Mouse (Mus musculus): ENCODE measurements around the gene Pik3r1.

Pik3r1 gene
- long read RNA-seq, experiment 1, full-length matches to known transcripts, result 3 of 13 reads
- long read RNA-seq, experiment 1, partial matches to known transcripts, result 4 of 13 reads
- long read RNA-seq, experiment 1, other reads (novel, unspliced or antisense), result 6 of 13 reads
- long read RNA-seq, experiment 2, full-length matches to known transcripts, result 6 of 27 reads
- long read RNA-seq, experiment 2, partial matches to known transcripts, result 13 of 27 reads
- long read RNA-seq, experiment 2, other reads (novel, unspliced or antisense), result 8 of 27 reads

DNA sequence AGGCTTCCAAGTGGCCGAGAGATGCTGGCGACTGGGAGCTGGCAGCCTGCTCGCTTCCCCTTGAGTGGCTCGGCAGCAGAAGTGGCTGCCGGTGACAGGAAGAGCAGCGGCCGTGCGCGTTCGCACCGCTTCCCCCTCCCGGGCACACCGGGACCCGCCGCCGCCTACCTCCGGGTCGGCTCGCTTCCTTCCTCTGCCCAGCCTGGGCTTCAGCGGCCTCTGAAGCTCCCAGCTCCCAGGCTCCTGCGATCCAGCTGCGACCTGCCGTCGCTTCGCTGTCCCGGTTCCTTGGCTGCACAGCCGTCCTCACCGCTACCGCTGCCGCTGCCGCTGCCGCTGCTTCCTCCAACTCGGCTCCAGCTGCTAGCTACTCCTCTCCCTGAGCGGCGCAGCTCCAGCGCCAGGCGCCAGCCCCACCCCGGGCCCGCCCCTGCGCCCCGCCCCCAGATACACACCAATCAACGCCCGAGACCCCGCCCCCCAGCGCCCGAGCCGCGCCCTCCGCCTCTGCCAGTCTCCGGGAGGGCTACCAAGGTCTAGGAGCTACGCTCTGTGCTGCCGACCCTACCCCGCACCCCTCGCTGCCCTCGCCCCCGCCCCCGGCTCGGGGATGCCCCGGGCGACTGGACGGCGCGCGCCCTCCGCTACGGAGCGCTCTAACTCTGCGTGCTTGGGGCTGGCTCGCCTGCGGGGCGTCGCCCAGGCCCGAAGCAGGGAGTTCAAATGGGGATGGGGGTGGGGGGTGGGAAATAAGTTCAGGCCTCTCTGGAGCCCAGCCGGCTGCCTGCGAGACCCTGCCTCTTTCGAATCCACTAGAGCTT lies at the start of gene Pik3r1:
Pik3r1 (minus strand) TSS at position 409 of the 821 bp plus-strand sequence.
- intact Hi-C loops (cut with DNase I), result loop anchor here (10.0 kb wide), 1 partner anchor 287 kb away; no protein-coding TSS in a partner anchor

DNA sequence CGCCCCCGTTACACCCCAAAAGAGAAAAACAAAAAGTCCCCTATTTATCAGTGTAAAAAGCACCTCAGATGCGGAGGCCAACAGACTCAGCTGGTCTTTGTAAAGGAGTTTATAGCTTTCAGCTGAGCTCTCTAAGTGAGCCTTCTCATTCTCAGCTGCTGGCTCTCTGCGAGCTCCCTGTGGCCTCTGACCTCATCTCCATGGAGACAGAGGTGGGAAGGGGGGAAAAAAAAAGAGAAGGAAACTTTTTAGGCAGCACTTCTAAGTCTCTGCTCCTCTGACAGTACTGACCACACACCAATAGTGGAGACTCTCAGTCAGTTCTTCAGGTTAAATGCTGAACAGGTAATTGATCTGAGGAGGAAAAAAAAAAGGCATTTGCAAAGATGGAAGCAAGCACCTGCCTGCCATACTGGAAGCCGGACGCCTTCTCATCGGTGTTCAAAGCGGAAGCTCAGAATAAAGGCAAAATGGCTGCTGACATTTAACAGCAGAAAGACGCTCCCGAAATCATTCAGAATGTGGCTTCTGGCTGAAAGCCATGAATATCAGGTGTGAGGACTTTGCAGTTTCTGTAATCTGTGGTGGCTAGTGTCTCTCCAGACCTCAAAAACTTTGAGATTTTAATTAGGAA lies 45.4 kb upstream of the Pik3r1 start:
- intact Hi-C loops (cut with DNase I), result no loop called here

DNA sequence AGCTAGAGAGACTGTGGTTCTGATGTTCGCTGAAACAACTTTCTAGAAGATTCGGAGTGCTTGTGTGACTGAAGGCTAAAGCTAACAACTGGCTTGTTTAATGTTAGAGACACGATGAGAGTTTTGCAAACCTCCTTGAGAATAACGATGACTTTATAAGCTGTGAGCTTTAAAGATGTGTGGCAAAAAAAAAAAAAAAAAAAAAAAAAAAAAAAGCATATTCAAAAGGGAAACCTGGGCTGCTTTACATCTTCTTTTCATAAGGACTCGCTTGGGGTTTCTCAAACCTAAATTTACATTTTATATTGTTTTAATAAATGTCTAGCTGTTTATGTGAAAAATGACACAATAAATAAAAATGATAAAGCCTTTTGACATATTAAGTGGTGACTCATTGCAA lies 44.3 kb upstream of the Pik3r1 start:
- intact Hi-C loops (cut with DNase I), result no loop called here

DNA sequence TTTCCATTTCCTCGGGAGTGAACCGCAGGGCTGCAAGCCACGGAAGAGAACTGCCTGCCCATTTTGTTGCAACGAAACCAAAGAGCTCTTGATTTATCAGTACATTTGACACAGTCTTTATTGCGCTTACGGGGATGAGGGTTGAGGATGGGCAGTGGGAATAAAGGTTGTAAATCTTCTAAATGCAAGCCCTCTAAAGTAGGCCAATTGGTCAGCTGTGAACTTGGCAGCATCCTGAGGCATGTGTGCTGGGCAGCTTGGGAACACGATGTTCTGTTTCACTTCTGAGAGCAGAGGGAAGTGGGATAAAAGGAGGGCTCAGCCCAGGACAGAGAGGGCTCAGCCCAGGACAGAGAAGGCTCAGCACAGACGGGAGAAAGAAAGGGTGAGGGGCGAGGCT lies 43.9 kb upstream of the Pik3r1 start:
- intact Hi-C loops (cut with DNase I), result no loop called here

DNA sequence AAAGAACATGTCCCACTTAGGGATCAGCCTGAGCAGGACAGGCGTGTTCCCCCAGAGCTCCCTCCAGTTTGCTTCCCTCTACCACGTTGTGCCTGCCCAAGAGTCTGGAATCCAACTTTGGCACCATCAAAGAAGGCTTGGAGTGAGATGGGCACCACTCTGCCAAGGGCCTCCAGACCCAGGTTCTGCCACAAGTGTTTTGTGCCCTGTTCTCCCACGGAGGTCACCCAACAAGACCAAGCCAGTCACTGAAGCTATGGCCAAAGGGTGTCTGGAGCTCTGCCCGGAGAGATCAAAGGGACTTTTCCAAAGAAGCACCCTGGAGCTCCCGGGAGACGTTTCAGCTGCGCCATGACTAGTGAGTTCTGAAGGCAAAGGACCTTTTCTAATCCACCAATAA lies 42.6 kb upstream of the Pik3r1 start:
- intact Hi-C loops (cut with DNase I), result no loop called here

DNA sequence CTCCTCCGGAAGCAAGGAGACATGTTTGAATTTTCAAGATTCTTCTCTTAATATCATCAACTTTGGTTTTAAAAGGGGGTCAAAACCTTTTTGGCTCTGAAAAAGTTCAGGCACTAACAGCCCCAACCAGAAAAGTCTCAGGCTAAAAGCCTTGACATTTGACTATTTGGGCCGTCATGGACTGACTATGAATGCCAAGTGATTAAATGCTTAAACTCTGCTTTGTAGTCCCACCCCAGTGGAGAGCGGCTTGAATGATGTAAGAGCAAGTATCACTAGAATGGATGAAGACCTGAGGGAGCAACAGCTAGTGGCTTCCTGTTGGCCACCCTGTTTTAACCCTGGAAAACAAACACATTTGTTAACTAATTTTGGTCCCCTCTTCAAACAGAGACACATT lies 41.8 kb upstream of the Pik3r1 start:
- intact Hi-C loops (cut with DNase I), result no loop called here

DNA sequence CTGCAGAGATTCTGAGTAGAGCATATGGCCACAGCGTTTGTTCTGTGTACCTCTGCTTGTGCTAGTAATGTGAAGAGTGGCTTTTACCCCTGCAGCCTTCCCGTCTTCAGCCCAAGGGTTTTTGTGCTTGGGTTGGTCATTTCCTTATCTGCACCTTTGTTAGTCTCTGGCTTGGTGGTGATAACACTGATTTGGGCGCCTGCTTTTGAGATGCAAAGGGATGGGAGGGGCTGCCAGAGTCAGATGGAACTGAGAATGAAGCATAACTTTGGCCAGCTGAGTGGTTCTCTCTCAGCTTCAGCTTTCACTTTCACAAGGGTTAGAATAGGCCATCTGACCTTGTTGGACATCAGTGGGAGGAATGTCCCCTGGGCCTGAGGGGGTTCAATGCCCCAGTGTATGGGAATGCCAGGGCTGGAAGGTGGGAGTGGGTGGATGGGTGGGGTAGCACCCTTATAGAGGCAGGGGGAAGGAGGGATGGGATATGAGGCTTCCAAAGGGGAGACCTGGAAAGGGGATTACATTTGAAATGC lies 37.6 kb upstream of the Pik3r1 start:
- intact Hi-C loops (cut with DNase I), result no loop called here

DNA sequence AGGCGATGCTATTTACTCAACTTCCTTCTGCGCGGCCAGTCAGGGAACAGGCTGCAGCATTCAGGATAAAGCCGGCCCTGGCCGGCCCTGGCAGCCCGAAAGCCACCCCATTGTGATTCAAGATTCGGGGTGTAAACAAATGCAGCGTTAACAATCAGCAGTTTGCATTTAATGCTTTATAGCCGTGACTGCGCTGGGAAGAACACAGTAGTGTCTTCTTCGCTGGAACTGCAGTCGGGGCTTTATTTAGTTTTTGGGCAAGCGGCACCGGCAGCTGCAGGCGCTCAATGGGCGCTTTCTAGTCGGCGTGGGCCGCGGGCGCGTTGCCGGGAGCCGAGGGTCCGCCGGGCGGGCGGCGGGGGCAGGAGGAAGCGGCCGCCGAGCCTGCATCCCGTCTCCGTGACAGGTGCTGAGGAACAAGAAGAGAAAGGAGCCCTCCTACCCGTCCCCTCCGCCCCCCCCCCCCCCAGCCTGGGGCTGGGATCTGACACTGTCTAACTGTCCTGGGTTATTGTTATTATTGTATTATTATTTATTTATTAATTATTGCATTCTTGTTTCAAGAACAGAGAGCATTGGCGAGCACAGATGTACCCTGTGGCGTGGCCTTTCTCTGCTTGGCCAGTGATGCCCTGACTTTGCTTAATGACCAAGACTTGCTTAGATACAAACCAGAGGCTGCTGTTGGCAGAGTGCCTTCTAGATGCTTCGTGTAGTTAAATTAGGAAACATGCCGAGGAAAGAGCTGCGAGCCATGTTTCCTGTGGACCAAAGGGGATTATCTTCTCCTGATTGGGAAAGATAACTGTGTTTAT lies 33.6 kb upstream of the Pik3r1 start:
- intact Hi-C loops (cut with DNase I), result loop anchor here (5.0 kb wide), 1 partner anchor 41 kb away; no protein-coding TSS in a partner anchor

DNA sequence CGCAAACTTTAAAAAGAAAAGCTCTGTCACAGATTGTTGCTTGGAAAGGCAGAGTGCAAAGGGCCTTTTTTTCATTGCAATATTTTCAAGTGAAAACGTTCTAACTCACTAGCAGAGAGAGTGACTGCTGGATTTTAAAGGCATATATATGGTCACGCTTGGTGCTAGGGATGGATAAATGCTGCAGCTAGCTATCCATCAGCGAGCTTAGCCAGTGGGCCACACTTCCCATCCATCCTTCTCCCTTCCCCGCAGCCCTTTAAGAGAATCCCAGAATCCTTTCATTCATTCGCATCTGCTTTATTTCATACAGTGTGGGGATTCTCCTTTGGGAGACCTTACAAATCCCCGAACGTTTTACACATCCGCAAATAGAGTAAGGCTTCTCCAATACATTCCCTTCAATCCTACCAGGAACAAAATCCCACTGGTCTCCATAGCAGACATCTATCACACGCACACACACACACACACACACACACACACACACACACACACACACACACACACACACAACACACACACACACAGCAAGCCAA lies 32.9 kb upstream of the Pik3r1 start:
- intact Hi-C loops (cut with DNase I), result loop anchor here (5.0 kb wide), 1 partner anchor 41 kb away; no protein-coding TSS in a partner anchor

DNA sequence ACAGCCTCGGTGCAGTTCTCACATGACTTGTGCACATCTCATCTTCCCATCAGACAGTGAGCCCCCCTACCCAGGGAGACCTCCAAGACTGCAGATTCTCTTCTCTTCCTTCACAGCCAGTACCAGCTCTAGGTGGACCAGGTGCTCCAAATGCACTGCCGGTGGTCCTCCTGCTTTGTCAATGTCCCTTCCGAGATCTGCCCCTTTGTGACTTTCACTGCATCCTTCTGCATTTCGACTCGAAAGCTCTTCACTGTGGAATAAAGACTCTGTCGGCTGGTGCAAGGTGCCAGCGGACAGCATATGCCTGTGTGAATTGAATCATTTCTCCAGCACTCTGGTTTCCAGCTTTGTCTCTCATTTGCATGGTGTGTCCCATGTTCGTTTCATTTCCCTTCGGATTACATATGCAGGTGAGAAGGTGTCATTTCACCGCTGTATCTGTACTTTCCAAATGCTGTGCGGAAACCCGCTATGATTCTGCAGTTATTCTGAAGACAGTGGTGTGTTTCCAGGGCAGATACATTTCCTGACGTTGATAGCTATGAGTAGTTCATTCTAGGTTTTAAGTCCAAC lies 32.1 kb upstream of the Pik3r1 start:
- intact Hi-C loops (cut with DNase I), result loop anchor here (5.0 kb wide), 1 partner anchor 42 kb away; no protein-coding TSS in a partner anchor

DNA sequence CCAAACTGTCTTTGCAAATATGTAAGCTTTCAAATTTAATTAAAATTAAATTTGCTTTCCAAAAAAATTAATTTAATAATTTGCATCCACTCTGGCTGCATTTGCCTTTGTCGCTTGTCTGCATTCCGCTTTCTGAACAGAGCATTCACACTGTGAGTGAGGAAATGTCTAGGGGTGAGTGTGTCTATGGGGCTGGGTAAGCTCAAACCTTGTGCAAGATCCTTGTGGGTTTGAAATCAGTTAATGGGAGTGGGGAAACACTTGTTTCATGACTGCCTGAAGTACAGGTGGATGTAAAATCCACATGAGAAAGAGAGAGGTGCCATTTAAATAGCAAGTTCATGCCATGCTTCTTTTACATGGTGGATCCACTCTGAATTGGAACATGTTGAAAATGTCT lies 31.3 kb upstream of the Pik3r1 start:
- intact Hi-C loops (cut with DNase I), result no loop called here

DNA sequence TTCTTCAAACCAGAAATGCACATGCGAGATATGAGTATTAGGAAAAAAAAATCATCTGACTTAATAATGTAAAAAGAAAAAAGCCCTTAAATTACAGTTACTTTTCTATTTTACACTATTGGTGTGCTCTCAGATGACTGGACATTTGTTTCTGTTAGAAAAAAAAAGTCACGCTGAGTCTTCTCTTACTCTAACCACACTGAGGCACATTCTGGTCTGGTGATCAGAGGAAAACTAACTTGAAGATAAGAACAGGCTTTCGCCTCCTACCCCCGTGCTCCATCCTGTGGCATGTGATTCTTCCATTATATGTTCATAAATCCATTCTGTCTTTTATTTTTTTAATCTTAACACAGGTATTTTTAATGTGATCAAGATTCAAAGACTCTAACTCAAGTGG lies 30.5 kb upstream of the Pik3r1 start:
- intact Hi-C loops (cut with DNase I), result no loop called here

DNA sequence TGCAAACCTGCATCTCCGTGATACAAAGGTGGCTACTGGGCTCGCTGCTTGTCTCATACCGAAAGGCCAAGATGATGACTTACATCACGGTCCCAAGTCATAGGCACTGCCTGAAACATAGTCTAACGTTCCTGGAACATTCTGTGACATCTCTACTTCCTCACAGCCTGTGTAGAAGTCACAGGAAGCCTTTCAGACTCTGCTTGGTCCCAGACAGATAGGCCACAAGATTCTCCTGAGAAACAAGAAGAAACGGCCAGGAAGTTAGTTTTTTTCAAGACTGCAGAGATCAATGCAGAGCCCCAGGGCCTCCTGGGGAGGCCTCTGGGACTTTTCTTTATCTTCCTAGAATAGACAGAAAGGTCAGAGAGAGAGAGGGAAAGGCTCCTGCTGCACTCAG lies 29.0 kb upstream of the Pik3r1 start:
- intact Hi-C loops (cut with DNase I), result no loop called here

DNA sequence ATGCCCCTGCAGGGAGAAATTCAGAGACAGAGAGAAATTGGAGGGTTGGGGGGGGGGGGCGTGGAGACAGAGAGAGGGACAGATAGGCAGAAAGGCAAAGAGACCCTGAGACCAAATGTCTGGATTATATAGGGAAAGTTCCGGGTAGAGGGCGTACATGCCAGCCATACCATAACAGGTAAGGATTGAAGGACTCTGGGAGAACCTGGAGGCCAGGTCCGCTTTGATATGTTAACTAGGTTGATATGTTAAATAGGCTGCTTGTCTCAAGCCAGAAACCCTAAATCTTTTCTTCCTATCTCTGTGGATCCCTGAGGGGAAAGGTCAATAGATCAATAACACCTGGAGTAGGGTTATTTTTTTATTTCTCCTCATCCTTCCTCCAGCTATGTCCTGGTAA lies 17.7 kb upstream of the Pik3r1 start:
- intact Hi-C loops (cut with DNase I), result no loop called here

DNA sequence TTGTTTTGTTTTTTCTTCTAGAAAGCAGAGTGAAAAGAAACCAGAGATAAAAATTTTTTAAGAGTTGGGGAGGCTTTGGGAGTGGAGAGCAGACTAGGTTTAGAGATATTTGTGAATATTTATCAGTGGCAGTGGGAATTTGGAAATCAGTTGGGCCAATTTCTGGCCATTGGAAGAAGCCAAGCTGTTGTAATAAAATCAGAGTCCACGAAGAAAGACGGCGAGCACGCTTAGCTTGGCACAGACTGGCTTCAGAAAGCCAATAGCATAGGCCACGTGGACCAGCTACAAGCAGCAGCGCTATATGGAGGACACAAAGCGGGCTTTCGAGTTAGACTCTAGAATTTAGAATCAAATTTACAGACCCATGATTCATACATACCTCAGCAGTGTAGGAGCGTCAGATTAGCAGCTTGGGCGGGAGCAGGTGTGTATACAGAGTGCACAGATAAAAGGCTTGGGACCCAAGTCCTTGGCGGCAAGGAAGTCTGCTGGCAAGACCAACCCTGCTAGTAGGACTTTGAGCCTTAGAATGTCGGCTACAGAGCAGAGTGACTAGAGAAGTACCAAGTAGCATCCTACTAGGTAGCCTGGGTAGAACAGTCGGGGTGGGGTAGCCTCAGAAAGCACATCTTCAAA lies 16.8 kb upstream of the Pik3r1 start:
- intact Hi-C loops (cut with DNase I), result no loop called here

DNA sequence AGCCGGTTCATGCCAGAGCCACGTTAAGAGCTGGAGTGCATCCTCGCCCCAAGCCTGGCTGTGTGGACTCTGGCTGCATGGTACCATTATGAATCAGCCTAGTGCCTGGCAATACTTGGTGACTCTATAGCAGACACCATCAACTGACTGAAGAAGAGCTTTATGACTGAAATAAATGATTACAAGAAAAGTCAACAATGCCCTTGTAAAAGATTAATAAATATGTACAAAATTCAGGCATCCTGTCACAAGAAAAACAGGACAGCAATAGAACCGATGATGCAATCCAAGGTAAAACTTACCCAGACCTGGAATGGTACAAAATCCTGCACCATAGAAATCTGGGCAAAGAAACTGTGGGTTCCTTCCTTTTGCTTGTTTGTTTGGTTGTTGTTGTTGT lies 11.0 kb upstream of the Pik3r1 start:
- intact Hi-C loops (cut with DNase I), result no loop called here

DNA sequence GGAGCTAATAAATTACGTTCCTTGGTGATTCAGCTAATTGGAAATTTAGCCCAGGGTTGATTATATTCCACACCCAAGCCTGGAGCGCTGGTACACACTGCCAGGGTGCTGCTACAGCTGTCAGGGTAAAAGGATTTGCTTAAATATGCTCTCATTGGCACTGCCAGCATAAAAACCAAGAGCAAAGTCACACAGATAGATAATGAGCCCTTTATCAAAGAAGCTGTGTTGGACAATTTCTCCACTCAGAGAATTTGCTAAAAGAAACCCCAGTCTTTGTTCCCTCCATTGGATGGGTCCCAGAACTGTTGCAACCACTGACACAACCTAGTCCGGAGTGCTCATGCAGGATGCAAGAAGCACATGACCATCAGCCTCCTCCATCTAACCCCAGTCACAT lies 9.8 kb upstream of the Pik3r1 start:
- intact Hi-C loops (cut with DNase I), result no loop called here

DNA sequence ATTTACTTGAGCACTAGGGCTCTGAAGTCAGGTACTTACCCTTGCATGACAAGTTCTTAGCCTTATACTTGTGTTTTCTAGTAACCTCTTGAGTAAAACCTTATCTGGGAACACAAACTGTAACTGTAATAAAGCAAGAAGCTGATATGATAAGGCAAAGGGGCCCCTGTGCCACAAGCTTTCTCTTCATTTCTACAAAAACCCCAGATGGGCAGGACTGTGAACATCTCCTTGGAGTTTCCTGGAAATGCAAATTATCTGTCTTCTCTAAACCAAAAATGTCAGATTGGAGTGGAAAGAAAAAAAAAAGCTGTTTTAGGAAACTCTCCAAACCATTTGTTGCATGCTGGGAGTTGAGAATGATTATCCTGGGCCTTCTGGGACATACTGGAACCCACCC lies 3.1 kb upstream of the Pik3r1 start:
- intact Hi-C loops (cut with DNase I), result no loop called here

DNA sequence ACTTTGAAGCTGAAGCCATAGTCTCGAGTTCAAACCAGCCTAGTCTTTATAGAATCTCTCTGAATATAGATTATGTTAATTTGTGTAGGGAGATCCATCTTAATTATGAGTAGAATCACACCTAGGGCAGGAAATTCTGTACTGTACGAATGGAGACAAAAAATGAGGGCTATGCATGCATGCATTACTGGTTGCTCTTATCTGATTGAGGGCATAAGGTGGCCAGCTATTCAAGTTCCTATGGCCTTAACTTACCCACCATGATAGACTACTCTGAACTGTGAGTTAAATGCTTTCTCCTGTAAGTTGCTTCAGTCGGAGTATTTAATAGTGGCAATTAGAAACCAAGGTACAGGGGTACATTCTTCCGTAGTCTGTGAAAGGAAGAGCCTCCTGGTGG lies 1.9 kb upstream of the Pik3r1 start:
- intact Hi-C loops (cut with DNase I), result loop anchor here (10.0 kb wide), 1 partner anchor 285 kb away; no protein-coding TSS in a partner anchor

DNA sequence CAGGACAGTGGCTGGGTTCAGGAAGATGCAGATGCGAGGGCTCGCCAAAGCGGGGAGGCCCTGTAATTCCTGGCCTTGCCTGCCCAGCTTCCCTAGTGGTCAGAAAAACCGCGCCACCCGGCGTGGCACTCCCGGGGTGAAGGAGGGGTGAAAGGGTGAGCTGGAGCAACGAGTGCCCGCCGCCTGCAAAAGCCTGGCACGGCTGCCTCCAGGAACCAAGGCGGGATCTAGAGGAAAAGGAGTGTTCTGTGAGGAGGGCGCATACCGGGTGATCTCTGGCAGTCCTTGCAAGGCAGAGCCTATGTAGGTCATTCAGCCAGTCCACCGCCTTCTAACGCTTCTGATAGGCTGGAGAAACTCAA lies 594 bp upstream of the Pik3r1 start:
- intact Hi-C loops (cut with DNase I), result loop anchor here (10.0 kb wide), 1 partner anchor 286 kb away; no protein-coding TSS in a partner anchor

All from adrenal gland (tissue).